Mouse (Mus musculus): ENCODE data around the gene Orc6. TPM values are rescaled to one million over a fixed set of nuclear protein-coding genes. Genes with fewer than 3 reads are reported as not detected.

Gene Orc6
- polyA plus RNA-seq, 1 experiment from 2014 or later, result 66.2 TPM

DNA sequence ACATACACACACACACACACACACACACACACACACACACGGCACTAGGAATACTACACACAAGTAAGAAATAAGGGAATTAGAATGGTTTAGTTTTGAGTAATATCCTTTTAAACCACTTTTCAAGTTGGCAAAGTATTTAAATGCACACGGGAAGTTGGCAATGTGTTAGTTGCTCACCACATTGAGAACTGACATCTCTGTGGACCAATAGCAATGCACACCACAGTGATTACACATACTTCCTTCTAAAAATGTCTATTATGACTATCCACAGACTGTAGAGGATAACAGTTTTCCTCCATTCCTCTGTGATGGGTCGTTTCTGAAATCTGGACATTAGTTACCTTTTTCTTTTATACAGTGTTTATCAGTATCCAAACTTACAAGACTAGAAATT lies 23.7 kb downstream of the Orc6 start:
- 73% methylated on average over 3 of the region's 3 CpGs for WGBS
- H3K9me3 ChIP-seq, result no peaks in the 10 kb centered on the region
- H3K4me3 ChIP-seq, result no peak overlapping the region
- no peak overlapping the region for H3K9ac ChIP-seq
- H3K4me2 ChIP-seq, result no peak overlapping the region
- no peak overlapping the region for H3K27ac ChIP-seq (replicated peaks)
- H3K27me3 ChIP-seq (replicated peaks), result no peaks in the 10 kb centered on the region
- peaks cover 81% of the 10 kb centered on the region for H3K36me3 ChIP-seq
- ATAC-seq (ENCODE audit: extremely low read depth, insufficient number of reproducible peaks, low FRiP score, low TSS enrichment), result no peak
- peaks cover 7% of the 10 kb centered on the region for H3K4me1 ChIP-seq

DNA sequence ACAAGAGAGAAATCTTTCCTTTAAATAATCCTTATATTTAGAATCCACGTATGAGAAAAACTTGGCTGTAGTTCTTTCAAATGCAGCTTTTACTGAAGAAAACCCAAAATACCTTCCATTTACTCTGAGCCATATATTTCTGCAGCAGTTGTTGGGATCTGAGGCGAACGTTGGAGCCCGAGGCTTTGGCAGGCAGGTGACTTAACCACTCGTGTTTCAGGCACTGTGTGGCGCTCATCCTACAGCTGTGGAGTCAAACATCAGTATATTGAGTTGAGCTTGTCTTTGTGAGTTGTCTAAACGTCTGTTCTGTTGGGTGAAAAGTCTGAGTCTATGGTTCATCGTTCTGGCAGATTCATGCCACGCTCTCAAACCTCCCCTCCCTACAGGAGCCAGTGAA lies 27.6 kb downstream of the Orc6 start:
- no peak overlapping the region for H3K4me3 ChIP-seq
- H3K36me3 ChIP-seq, result peaks cover 94% of the 10 kb centered on the region
- WGBS, result 80% methylated on average over 9 of the region's 9 CpGs
- H3K4me2 ChIP-seq, result no peak overlapping the region
- no peaks in the 10 kb centered on the region for H3K27me3 ChIP-seq (replicated peaks)
- H3K27ac ChIP-seq (replicated peaks), result no peak overlapping the region
- ATAC-seq (ENCODE audit: extremely low read depth, insufficient number of reproducible peaks, low FRiP score, low TSS enrichment), result no peak
- H3K9me3 ChIP-seq, result no peaks in the 10 kb centered on the region
- peaks cover 3% of the 10 kb centered on the region; the same call in 1 of the 2 replicates for H3K4me1 ChIP-seq
- no peak overlapping the region for H3K9ac ChIP-seq

DNA sequence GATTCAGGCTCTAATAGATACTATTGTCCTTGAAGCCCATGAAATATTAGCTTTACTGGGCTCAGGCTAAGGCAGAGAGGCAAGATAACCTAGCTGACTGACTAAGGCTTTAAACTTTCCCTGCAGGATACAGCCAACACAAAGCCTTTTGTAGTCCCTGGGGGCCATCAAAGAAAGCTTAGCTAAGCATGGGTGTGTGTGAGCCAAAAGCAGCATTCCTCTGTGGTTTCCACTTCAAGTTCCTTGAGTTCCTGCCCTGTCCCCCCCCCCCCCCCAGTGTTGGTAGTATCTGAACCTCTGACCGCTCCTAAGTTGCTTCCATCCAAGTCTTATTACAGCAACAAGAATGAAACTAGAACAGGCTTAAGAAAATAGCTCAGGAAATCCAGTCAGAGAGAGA lies 30.1 kb downstream of the Orc6 start:
- Histone ChIP-seq H3K9me3 (no peaks in the 10 kb centered on the region), H3K27me3 (replicated peaks) (no peaks in the 10 kb centered on the region), H3K9ac (no peak overlapping the region), H3K4me1 (peaks cover 3% of the 10 kb centered on the region; the same call in 1 of the 2 replicates), H3K4me2 (no peak overlapping the region), H3K36me3 (peaks cover 93% of the 10 kb centered on the region), H3K27ac (replicated peaks) (no peak overlapping the region), H3K4me3 (no peak overlapping the region)
- ATAC-seq (ENCODE audit: extremely low read depth, insufficient number of reproducible peaks, low FRiP score, low TSS enrichment), result no peak
- WGBS, result 36% methylated on average over 1 of the region's 1 CpGs

DNA sequence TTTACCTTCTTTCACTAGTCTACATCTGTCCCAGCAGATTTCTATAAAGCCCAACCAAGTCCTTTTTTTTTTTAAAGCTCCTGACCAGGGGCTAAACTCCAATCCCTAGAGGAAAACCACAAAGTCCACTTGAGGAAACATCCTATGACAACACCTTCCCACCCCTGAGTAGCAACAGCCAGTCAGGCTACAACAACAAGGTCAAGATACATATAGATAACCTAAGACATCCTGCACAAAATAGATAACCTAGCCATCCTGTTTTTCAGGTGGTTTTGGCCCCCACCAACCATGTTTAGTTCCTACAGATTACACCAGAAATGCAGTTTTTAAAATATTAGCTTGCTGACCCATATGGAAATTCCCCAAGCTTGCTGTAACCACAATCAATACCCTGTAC lies 35.7 kb downstream of the Orc6 start:
- no peak overlapping the region for H3K9ac ChIP-seq
- no peak overlapping the region for H3K27ac ChIP-seq (replicated peaks)
- no peak overlapping the region for H3K4me3 ChIP-seq
- H3K27me3 ChIP-seq (replicated peaks), result no peaks in the 10 kb centered on the region
- ATAC-seq (ENCODE audit: extremely low read depth, insufficient number of reproducible peaks, low FRiP score, low TSS enrichment), result no peak
- H3K4me1 ChIP-seq, result no peaks in the 10 kb centered on the region
- no peak overlapping the region for H3K4me2 ChIP-seq
- H3K36me3 ChIP-seq, result peaks cover 92% of the 10 kb centered on the region
- no peaks in the 10 kb centered on the region for H3K9me3 ChIP-seq

DNA sequence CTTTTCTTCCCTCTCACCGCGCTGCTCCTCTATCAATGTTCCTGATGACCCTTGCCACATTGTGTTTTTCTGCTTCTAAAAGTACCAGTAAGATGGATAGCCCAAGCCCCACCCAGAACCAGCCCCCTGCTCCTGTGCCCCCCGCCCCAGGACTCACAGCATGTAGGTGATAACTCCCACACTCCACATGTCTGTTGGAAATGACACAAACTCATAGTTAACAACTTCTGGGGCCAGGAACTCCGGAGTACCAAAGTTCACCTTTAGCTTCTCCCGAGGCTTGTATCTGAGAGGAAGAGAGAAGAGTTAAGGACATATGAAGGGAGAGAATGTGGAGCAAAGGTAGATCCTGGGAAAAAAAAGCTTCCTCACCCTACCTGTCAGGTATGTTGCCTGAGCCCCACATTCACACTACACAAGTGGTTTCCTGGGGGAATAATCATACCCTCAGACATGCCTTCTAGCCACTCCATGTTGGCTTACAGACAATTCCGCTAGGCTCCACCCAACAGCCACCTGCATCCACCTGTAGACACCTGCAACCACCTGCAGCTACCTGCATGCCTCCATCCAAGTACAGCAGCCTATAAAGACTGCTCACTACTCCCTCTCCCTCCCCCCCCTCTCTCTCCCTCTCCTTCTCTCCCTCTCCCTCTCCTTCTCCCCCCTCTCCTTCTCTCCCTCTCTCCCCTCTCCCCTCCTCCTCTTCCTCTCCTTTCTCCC lies 36.9 kb downstream of the Orc6 start:
- Histone ChIP-seq H3K4me1 (no peaks in the 10 kb centered on the region), H3K27me3 (replicated peaks) (no peaks in the 10 kb centered on the region), H3K36me3 (peaks cover 92% of the 10 kb centered on the region), H3K4me2 (no peak overlapping the region), H3K9me3 (no peaks in the 10 kb centered on the region), H3K9ac (no peak overlapping the region), H3K4me3 (no peak overlapping the region), H3K27ac (replicated peaks) (no peak overlapping the region)
- 70% methylated on average over 6 of the region's 6 CpGs for WGBS
- ATAC-seq (ENCODE audit: extremely low read depth, insufficient number of reproducible peaks, low FRiP score, low TSS enrichment), result no peak

DNA sequence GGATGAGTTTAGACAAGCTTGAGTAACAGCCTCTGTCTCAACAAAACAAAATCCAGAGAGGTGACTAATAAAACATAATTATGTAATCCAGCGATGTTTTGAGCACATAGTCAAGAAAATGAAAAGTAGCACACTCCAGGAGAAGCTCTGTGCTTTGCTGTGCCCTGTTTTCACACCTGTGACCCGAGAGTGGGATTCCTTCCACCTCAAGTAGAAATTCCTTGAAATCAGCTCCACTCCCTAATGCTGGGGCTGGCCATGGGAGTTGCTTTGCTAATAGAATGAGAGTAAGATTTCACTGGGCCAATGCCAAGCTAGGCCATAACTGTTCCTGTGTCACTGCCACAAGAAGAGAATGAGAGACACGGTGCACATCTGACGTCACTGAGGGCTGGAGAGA lies 38.2 kb downstream of the Orc6 start:
- Histone ChIP-seq H3K4me2 (no peak overlapping the region), H3K9me3 (no peaks in the 10 kb centered on the region), H3K27ac (replicated peaks) (no peak overlapping the region), H3K27me3 (replicated peaks) (no peaks in the 10 kb centered on the region), H3K9ac (no peak overlapping the region), H3K4me3 (no peak overlapping the region), H3K36me3 (peaks cover 92% of the 10 kb centered on the region), H3K4me1 (no peaks in the 10 kb centered on the region)
- WGBS, result 66% methylated on average over 4 of the region's 4 CpGs
- no peak for ATAC-seq (ENCODE audit: extremely low read depth, insufficient number of reproducible peaks, low FRiP score, low TSS enrichment)

DNA sequence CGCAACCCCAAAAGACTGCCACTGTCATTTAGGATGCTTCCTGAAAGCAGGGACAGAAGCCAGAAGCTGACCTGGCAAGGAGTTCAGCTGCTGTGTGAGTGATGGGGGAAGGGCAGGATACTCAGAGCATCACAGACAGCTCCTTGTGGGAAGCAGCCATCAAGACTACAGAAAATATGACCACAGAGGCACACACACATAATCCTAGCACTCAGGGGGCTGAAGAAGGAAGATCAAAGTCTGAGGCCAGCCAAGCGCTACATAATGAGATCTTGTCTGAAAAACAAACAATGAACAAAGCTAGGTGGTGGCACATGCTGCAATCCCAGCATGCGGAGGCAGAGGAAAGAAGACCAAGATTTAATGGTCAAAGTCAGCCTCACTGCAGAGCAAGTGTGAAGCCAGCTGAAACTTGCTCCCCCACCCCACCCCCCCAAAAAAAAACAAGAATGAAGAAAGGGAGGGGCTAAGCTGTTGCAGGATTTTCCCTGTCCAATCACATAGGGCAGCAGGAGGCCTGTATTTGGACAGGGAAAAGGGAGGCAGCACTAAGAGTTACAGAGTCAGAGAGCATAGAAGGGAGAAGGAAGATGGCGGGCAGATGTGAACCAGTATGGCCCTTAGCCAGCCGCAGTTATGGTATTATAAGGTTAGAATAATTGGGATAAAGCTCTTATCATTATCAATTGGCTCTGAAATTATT lies 40.6 kb downstream of the Orc6 start:
- Histone ChIP-seq H3K4me1 (no peaks in the 10 kb centered on the region), H3K27me3 (replicated peaks) (no peaks in the 10 kb centered on the region), H3K27ac (replicated peaks) (no peak overlapping the region), H3K36me3 (peaks cover 81% of the 10 kb centered on the region), H3K9me3 (no peaks in the 10 kb centered on the region), H3K9ac (no peak overlapping the region), H3K4me2 (no peak overlapping the region), H3K4me3 (no peak overlapping the region)
- ATAC-seq (ENCODE audit: extremely low read depth, insufficient number of reproducible peaks, low FRiP score, low TSS enrichment), result no peak
- 74% methylated on average over 5 of the region's 5 CpGs for WGBS

DNA sequence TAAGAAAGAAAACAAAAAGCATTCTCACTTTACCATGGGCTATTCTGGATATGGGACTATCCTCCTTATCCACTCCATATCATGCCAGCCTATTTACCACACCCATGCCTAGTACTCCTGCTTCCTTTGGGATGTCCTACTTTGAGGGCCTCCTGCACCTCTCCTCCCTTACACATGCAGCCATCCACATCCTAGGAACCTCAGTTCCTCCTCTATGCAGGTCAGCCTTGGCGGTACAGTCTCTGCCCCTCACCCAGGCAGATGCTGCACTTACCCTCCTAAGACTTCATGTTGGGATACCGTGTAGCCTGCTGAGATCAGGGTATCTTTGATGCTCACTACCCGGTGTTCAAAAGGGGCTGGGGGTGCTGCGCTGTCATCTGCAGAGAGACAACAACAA lies 53.9 kb downstream of the Orc6 start:
- no peaks in the 10 kb centered on the region for H3K27me3 ChIP-seq (replicated peaks)
- H3K4me2 ChIP-seq, result no peak overlapping the region
- H3K4me3 ChIP-seq, result no peak overlapping the region
- H3K9ac ChIP-seq, result no peak overlapping the region
- H3K9me3 ChIP-seq, result no peaks in the 10 kb centered on the region
- ATAC-seq (ENCODE audit: extremely low read depth, insufficient number of reproducible peaks, low FRiP score, low TSS enrichment), result no peak
- WGBS, result 80% methylated on average over 4 of the region's 4 CpGs
- H3K4me1 ChIP-seq, result peaks cover 9% of the 10 kb centered on the region; the same call in 1 of the 2 replicates
- H3K36me3 ChIP-seq, result peaks cover 83% of the 10 kb centered on the region
- no peak overlapping the region for H3K27ac ChIP-seq (replicated peaks)

Other genes with a start within 250 kb of the Orc6 start
- gene Fbxw9, start 239.6 kb upstream of the Orc6 start, polyA plus RNA-seq (2015; fragmentation: Nextera tagmentation; extraction: Ambion mirVana), result 18.5 and 19.8 TPM in 2 replicates
- 0.57 TPM in 1 of 2 replicates, not detected in the other for gene Gm5741, start 231.7 kb upstream of the Orc6 start, polyA plus RNA-seq (2015; fragmentation: Nextera tagmentation; extraction: Ambion mirVana)
- gene Dhps, start 227.9 kb upstream of the Orc6 start, polyA plus RNA-seq (2015; fragmentation: Nextera tagmentation; extraction: Ambion mirVana), result 51.9 and 60.4 TPM in 2 replicates
- gene Wdr83os, start 218.9 kb upstream of the Orc6 start, polyA plus RNA-seq (2015; fragmentation: Nextera tagmentation; extraction: Ambion mirVana), result 118 and 120 TPM in 2 replicates
- gene Wdr83, start 218.3 kb upstream of the Orc6 start, polyA plus RNA-seq (2015; fragmentation: Nextera tagmentation; extraction: Ambion mirVana), result 37.7 and 38.7 TPM in 2 replicates
- 30.5 and 31.1 TPM in 2 replicates for gene Man2b1, start 216.4 kb upstream of the Orc6 start, polyA plus RNA-seq (2015; fragmentation: Nextera tagmentation; extraction: Ambion mirVana)
- 1.0 and 1.2 TPM in 2 replicates for gene Zfp791, start 176.5 kb upstream of the Orc6 start, polyA plus RNA-seq (2015; fragmentation: Nextera tagmentation; extraction: Ambion mirVana)
- not detected in 2 replicates for gene Cks1brt, start 147.7 kb upstream of the Orc6 start, polyA plus RNA-seq (2015; fragmentation: Nextera tagmentation; extraction: Ambion mirVana)
- gene Olfr371, start 73.6 kb upstream of the Orc6 start, polyA plus RNA-seq (2015; fragmentation: Nextera tagmentation; extraction: Ambion mirVana), result not detected in 2 replicates
- gene Vps35, start 170 bp downstream of the Orc6 start, polyA plus RNA-seq (2015; fragmentation: Nextera tagmentation; extraction: Ambion mirVana), result 103 and 107 TPM in 2 replicates
- gene Mylk3, start 86.7 kb downstream of the Orc6 start, polyA plus RNA-seq (2015; fragmentation: Nextera tagmentation; extraction: Ambion mirVana), result 197 and 216 TPM in 2 replicates
- gene 4921524J17Rik, start 133.2 kb downstream of the Orc6 start, polyA plus RNA-seq (2015; fragmentation: Nextera tagmentation; extraction: Ambion mirVana), result 52.9 and 62.3 TPM in 2 replicates
- 7.0 and 7.4 TPM in 2 replicates for gene Gpt2, start 192.9 kb downstream of the Orc6 start, polyA plus RNA-seq (2015; fragmentation: Nextera tagmentation; extraction: Ambion mirVana)